Mouse (Mus musculus): ENCODE results near the gene Trim56. TPM values are rescaled to one million over a fixed set of nuclear protein-coding genes. Genes with fewer than 3 reads are reported as not detected.
A peak's percentile ranks its signal among the peaks of the same experiment; 100 is the strongest.

Gene Trim56
- polyA plus RNA-seq, 1 experiment from 2014 or later, result 9.4 TPM

GRCm38 (mm10) chr5:137079849-137080248 lies 36.2 kb downstream of the Trim56 start:
- peaks cover 19% of the 10 kb centered on the region for H3K4me1 ChIP-seq (ENCODE audit: insufficient read depth, low read length)
- H3K36me3 ChIP-seq (ENCODE audit: insufficient read depth, low read length), result no peaks in the 10 kb centered on the region
- ATAC-seq (ENCODE audit: low FRiP score, low TSS enrichment), result peak; percentile 43
- peak overlapping the region; percentile 40 for H3K27ac ChIP-seq (ENCODE audit: low read length)
- H3K9ac ChIP-seq (replicated peaks; ENCODE audit: low read length), result no peak overlapping the region
- H3K4me2 ChIP-seq (replicated peaks; ENCODE audit: low read depth, low read length), result no peak overlapping the region
- no peak overlapping the region for H3K4me3 ChIP-seq (ENCODE audit: low read length)
- no peaks in the 10 kb centered on the region for H3K9me3 ChIP-seq (ENCODE audit: low read length)
- 37% methylated on average over 5 of the region's 5 CpGs for WGBS
- H3K27me3 ChIP-seq (ENCODE audit: insufficient read depth, low read length), result no peaks in the 10 kb centered on the region

DNA sequence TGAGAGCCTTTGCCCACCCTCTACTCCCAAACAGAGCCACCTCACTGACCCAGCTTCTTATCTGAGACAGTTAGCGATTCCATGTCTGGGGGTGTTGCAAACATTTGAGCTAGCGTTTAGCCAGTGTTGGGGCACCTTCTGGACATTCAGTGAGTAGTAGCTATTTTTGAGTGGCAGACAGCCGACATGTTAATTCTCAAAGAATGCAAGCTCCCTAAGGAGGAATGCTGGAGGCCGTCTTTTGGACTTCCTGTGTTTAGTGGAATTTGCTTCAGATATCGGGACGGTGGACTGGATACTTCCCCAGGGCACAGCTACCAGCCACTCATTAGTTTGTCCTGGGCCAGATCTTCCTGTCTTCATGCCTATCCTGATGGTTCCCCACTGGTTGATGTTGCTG lies 37.4 kb downstream of the Trim56 start:
- H3K36me3 ChIP-seq (ENCODE audit: insufficient read depth, low read length), result no peaks in the 10 kb centered on the region
- H3K9ac ChIP-seq (replicated peaks; ENCODE audit: low read length), result no peak overlapping the region
- H3K27ac ChIP-seq (ENCODE audit: low read length), result no peak overlapping the region; the same call in 1 of the 2 replicates
- no peak for ATAC-seq (ENCODE audit: low FRiP score, low TSS enrichment)
- H3K27me3 ChIP-seq (ENCODE audit: insufficient read depth, low read length), result no peaks in the 10 kb centered on the region
- H3K4me1 ChIP-seq (ENCODE audit: insufficient read depth, low read length), result peaks cover 26% of the 10 kb centered on the region
- 41% methylated on average over 6 of the region's 6 CpGs for WGBS
- H3K4me3 ChIP-seq (ENCODE audit: low read length), result no peak overlapping the region
- H3K4me2 ChIP-seq (replicated peaks; ENCODE audit: low read depth, low read length), result no peak overlapping the region
- H3K9me3 ChIP-seq (ENCODE audit: low read length), result no peaks in the 10 kb centered on the region

- no peak for ATAC-seq (ENCODE audit: low FRiP score, low TSS enrichment)
- Histone ChIP-seq H3K27ac (ENCODE audit: low read length) (no peak overlapping the region), H3K4me2 (replicated peaks; ENCODE audit: low read depth, low read length) (no peak overlapping the region)
Measured at GRCm38 (mm10) chr5:137078041-137078440, 38.0 kb downstream of the Trim56 start.

DNA sequence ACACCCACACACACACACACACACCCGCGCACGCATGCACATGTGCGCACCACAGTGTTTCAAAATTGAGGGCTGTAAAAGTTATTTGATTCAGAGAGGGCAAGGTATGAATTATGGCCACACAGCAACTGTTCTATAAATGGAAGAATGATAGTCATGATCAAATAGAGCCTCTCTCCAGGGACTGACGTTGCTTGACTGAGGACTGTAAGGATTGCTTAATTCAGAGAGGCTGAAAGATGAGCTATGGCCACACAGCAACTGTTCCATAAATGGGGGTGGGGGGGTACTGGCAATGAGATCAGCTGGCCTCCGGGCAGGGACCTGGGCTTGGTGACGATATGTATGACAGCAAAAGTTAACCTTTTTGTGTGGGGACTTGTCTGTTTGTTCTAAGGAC lies 38.8 kb downstream of the Trim56 start:
- H3K4me3 ChIP-seq (ENCODE audit: low read length), result no peak overlapping the region
- H3K4me1 ChIP-seq (ENCODE audit: insufficient read depth, low read length), result peaks cover 35% of the 10 kb centered on the region
- H3K4me2 ChIP-seq (replicated peaks; ENCODE audit: low read depth, low read length), result no peak overlapping the region
- no peak overlapping the region for H3K27ac ChIP-seq (ENCODE audit: low read length)
- H3K36me3 ChIP-seq (ENCODE audit: insufficient read depth, low read length), result no peaks in the 10 kb centered on the region
- no peaks in the 10 kb centered on the region for H3K9me3 ChIP-seq (ENCODE audit: low read length)
- no peak for ATAC-seq (ENCODE audit: low FRiP score, low TSS enrichment)
- H3K9ac ChIP-seq (replicated peaks; ENCODE audit: low read length), result no peak overlapping the region
- 83% methylated on average over 7 of the region's 7 CpGs for WGBS
- H3K27me3 ChIP-seq (ENCODE audit: insufficient read depth, low read length), result no peaks in the 10 kb centered on the region

More at GRCm38 (mm10) chr5:137078041-137078440, 38.0 kb downstream of the Trim56 start:
- no peaks in the 10 kb centered on the region for H3K27me3 ChIP-seq (ENCODE audit: insufficient read depth, low read length)
- no peak overlapping the region for H3K9ac ChIP-seq (replicated peaks; ENCODE audit: low read length)
- H3K9me3 ChIP-seq (ENCODE audit: low read length), result no peaks in the 10 kb centered on the region
- H3K4me1 ChIP-seq (ENCODE audit: insufficient read depth, low read length), result peaks cover 26% of the 10 kb centered on the region
- 65% methylated on average over 14 of the region's 14 CpGs for WGBS
- no peaks in the 10 kb centered on the region for H3K36me3 ChIP-seq (ENCODE audit: insufficient read depth, low read length)
- no peak overlapping the region for H3K4me3 ChIP-seq (ENCODE audit: low read length)

DNA sequence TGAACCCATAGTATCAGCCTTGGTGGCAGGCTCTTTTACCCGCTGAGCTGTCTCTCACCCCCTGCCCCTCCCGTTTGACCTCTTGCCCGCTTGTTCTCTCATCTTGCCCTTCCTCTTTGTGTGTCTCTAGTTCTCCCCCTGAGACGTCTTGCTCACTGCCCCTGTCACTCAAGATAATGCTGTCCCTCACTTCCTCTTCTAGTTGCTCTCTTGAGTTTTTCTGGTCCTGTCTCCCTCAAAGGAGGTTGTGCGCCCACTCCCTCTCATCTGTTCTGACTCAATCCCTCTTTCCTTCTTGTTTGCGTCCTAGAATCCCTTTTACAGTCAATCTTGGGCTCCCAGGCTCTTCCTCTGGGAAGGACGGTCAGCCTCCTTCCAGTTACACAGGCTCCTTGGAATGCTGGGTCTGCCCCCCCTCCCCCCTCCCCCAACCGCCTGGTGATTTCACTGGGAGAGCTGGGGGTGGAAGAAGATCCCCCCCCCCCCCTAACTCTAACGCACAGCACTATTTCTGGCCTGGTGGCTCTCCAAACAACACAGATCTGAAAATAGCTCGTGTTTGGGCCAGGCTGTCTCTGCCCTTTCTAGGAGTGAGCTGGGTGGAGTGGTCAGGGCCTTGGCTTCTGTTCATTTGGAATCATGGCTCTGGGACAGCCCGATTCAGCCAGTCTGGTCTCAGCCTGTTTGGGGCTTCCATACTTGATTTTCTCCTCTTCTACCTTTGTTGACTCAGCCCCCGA lies 39.6 kb downstream of the Trim56 start:
- H3K9ac ChIP-seq (replicated peaks; ENCODE audit: low read length), result no peak overlapping the region
- no peak overlapping the region for H3K4me3 ChIP-seq (ENCODE audit: low read length)
- H3K4me2 ChIP-seq (replicated peaks; ENCODE audit: low read depth, low read length), result no peak overlapping the region
- H3K4me1 ChIP-seq (ENCODE audit: insufficient read depth, low read length), result peaks cover 40% of the 10 kb centered on the region
- 0 out of 2 replicates have a peak, but pooled peaks have one; percentile 21 for ATAC-seq (ENCODE audit: low FRiP score, low TSS enrichment)
- H3K27ac ChIP-seq (ENCODE audit: low read length), result peak overlapping the region; percentile 73
- no peaks in the 10 kb centered on the region for H3K36me3 ChIP-seq (ENCODE audit: insufficient read depth, low read length)
- whole genome bisulfite sequencing, result 36% methylated on average over 12 of the region's 12 CpGs
- H3K9me3 ChIP-seq (ENCODE audit: low read length), result no peaks in the 10 kb centered on the region
- H3K27me3 ChIP-seq (ENCODE audit: insufficient read depth, low read length), result no peaks in the 10 kb centered on the region

DNA sequence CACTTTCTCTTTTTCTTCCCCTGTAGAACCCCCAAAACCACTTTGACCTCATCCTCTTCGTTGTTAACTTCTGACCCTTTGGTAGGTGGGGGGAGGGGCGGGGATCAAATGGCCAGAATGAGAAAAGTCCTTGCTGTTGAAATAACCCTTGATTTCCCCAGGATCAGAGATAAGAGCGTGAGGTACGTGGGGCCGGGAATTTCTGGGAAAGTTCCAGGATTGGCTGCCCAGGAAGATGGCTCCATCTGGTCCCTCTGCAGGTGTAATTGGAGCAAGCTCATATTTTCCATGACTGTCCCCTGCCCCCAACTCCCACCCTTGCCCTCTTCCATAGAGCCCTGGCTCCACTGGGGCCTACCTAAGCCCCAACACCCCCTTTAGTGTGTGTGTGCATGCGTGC lies 40.3 kb downstream of the Trim56 start:
- H3K4me2 ChIP-seq (replicated peaks; ENCODE audit: low read depth, low read length), result no peak overlapping the region
- no peaks in the 10 kb centered on the region for H3K27me3 ChIP-seq (ENCODE audit: insufficient read depth, low read length)
- H3K9ac ChIP-seq (replicated peaks; ENCODE audit: low read length), result no peak overlapping the region
- 67% methylated on average over 6 of the region's 6 CpGs for WGBS
- no peak overlapping the region for H3K4me3 ChIP-seq (ENCODE audit: low read length)
- peaks cover 40% of the 10 kb centered on the region for H3K4me1 ChIP-seq (ENCODE audit: insufficient read depth, low read length)
- H3K9me3 ChIP-seq (ENCODE audit: low read length), result no peaks in the 10 kb centered on the region
- no peaks in the 10 kb centered on the region for H3K36me3 ChIP-seq (ENCODE audit: insufficient read depth, low read length)
- peak overlapping the region; percentile 73 for H3K27ac ChIP-seq (ENCODE audit: low read length)
- ATAC-seq (ENCODE audit: low FRiP score, low TSS enrichment), result no peak

- WGBS, result 38% methylated on average over 6 of the region's 6 CpGs
- Histone ChIP-seq H3K9ac (replicated peaks; ENCODE audit: low read length) (no peak overlapping the region), H3K4me1 (ENCODE audit: insufficient read depth, low read length) (peaks cover 40% of the 10 kb centered on the region), H3K36me3 (ENCODE audit: insufficient read depth, low read length) (no peaks in the 10 kb centered on the region), H3K9me3 (ENCODE audit: low read length) (no peaks in the 10 kb centered on the region), H3K27me3 (ENCODE audit: insufficient read depth, low read length) (no peaks in the 10 kb centered on the region), H3K27ac (ENCODE audit: low read length) (no peak overlapping the region), H3K4me2 (replicated peaks; ENCODE audit: low read depth, low read length) (no peak overlapping the region), H3K4me3 (ENCODE audit: low read length) (no peak overlapping the region)
- no peak for ATAC-seq (ENCODE audit: low FRiP score, low TSS enrichment)
Measured at GRCm38 (mm10) chr5:137074191-137074651, 41.8 kb downstream of the Trim56 start.

DNA sequence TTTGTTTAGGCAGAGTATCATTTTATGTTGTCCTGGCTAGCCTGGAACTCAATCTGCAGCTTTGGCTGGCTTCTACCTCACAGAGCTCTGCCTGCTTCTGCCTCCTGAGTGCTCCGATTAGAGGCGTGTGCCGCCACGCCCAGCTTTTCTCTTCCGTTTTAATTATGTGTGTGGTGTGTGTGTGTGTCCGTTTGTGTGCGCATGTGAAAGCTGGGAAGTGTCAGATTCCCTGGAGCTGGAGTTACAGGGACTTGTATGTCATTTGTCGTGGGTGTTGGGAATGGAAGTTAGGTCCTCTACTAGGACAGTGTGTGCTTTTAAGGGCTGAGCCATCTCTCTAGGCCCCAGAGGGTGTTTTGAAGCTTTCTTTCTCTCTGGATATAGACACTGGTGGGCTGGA lies 42.9 kb downstream of the Trim56 start:
- Histone ChIP-seq H3K9me3 (ENCODE audit: low read length) (no peaks in the 10 kb centered on the region), H3K27ac (ENCODE audit: low read length) (no peak overlapping the region; the same call in 1 of the 2 replicates), H3K4me2 (replicated peaks; ENCODE audit: low read depth, low read length) (no peak overlapping the region), H3K36me3 (ENCODE audit: insufficient read depth, low read length) (no peaks in the 10 kb centered on the region), H3K4me3 (ENCODE audit: low read length) (no peak overlapping the region), H3K27me3 (ENCODE audit: insufficient read depth, low read length) (no peaks in the 10 kb centered on the region), H3K4me1 (ENCODE audit: insufficient read depth, low read length) (peaks cover 32% of the 10 kb centered on the region), H3K9ac (replicated peaks; ENCODE audit: low read length) (no peak overlapping the region)
- WGBS, result 94% methylated on average over 8 of the region's 8 CpGs
- ATAC-seq (ENCODE audit: low FRiP score, low TSS enrichment), result no peak

- Histone ChIP-seq H3K27ac (ENCODE audit: low read length) (peak within 1 kb of the TSS; percentile 58), H3K9me3 (ENCODE audit: low read length) (no peaks in the 10 kb centered on the region), H3K27me3 (ENCODE audit: insufficient read depth, low read length) (no peaks in the 10 kb centered on the region), H3K4me3 (ENCODE audit: low read length) (peak within 1 kb of the TSS; percentile 28), H3K9ac (replicated peaks; ENCODE audit: low read length) (peak within 1 kb of the TSS; percentile 9; the same call in 1 of the 2 replicates), H3K4me2 (replicated peaks; ENCODE audit: low read depth, low read length) (peak within 1 kb of the TSS; percentile 53), H3K4me1 (ENCODE audit: insufficient read depth, low read length) (peaks cover 30% of the 10 kb centered on the region), H3K36me3 (ENCODE audit: insufficient read depth, low read length) (no peaks in the 10 kb centered on the region)
- 14% methylated on average over 23 of the region's 23 CpGs for WGBS
- peak; percentile 89 for ATAC-seq (ENCODE audit: low FRiP score, low TSS enrichment)
Measured at GRCm38 (mm10) chr5:137072079-137072960, 43.7 kb downstream of the Trim56 start, which contains the start of gene Serpine1. Gene Serpine1, minus strand, starts transcription at chr5:137072268.
